Comparison of ENCODE assay signal across 21 mouse cellular contexts in the genomic region with DNA sequence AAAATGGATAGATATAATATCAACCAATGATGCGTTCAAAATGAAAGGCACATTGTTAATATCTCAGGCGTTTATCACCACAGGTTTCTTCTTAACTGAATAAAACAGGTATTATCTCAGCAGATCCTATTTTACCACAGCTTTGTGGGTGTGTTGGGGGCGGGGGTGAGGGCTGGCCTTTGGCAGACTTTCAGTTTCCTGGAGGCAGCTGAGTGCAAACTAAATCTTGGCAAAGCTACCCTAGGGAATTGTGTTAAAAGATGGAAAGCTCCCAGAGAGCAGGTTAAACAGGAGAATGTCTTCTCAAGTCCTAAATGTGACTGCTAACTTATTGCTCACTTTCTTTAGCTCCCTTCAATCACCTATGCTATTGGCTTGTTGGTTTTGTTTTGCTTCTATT.
A peak's percentile ranks its signal among the peaks of the same experiment; 100 is the strongest.
DNase-seq lines count a peak whose midpoint lies in the region; ATAC-seq and TF ChIP-seq lines count a peak whose summit lies in the region.
"Had no signal": no experiment of that assay in that cellular context is flagged by ENCODE, and none has a peak within 500 bp of the region (broad histone marks: within the 10 kb centered on the region; RNA-seq: fewer than 3 reads in every experiment).

No protein-coding gene starts in this region.

- no peak overlapping the region for H3K4me2 ChIP-seq in midbrain, postnatal 0 days (ENCODE audit: low read depth, low read length, poor library complexity, severe bottlenecking)
- H3K4me2 ChIP-seq in midbrain, embryonic 13.5 days (replicated peaks), result no peak overlapping the region
- H3K4me2 ChIP-seq: hindbrain, embryonic 12.5 days; stomach, embryonic 15.5 days had no signal

- H3K4me3 ChIP-seq in midbrain, postnatal 0 days (ENCODE audit: low read depth, low read length), result no peak overlapping the region
- no peak overlapping the region for H3K4me3 ChIP-seq in midbrain, embryonic 13.5 days (replicated peaks)
- H3K4me3 ChIP-seq: forebrain, embryonic 10.5 days; heart, embryonic 10.5 days; hindbrain, embryonic 12.5 days; stomach, embryonic 15.5 days had no signal

- no peaks in the 10 kb centered on the region for H3K4me1 ChIP-seq in midbrain, postnatal 0 days (ENCODE audit: insufficient read depth, low read length)
- no peaks in the 10 kb centered on the region for H3K4me1 ChIP-seq in midbrain, embryonic 13.5 days (replicated peaks)
- H3K4me1 ChIP-seq: forebrain, embryonic 10.5 days; heart, embryonic 10.5 days; hindbrain, embryonic 12.5 days; stomach, embryonic 15.5 days had no signal

- intact Hi-C loops in left cerebral cortex, postnatal 4 days (cut with DNase I), result no loop called here

- no peak for TF ChIP-seq CTCF in midbrain, postnatal 0 days (IDR thresholded peaks at IDR 0.05)

- DNase-seq in cerebellum, postnatal 10 days, result peak; percentile 34 to 46
- no peak for DNase-seq in cerebellum, adult 9-11 months
- peak; percentile 21 to 35 for DNase-seq in frontal cortex, postnatal 36 days (ENCODE audit: low spot score in 2 of 2)
- DNase-seq in frontal cortex, postnatal 14 days (ENCODE audit: low spot score in 2 of 2), result no peak
- peak; percentile 22 for DNase-seq in midbrain, postnatal 0 days (ENCODE audit: low spot score)
- DNase-seq in left cerebral cortex, postnatal 4 days, result peak; percentile 15
- DNase-seq in thymus, postnatal 0 days (ENCODE audit: low spot score), result no peak
- DNase-seq: adrenal gland, postnatal 36 days; cerebellum, adult 9-10 months; embryo, embryonic 11 days; liver; lung, postnatal 10 days; thymus, adult 2 months had no signal

- no peak overlapping the region for H3K27ac ChIP-seq in midbrain, postnatal 0 days (ENCODE audit: low read depth, low read length)
- no peak overlapping the region for H3K27ac ChIP-seq in midbrain, embryonic 13.5 days
- H3K27ac ChIP-seq: forebrain, embryonic 10.5 days; heart, embryonic 10.5 days; hindbrain, embryonic 12.5 days; stomach, embryonic 15.5 days had no signal

- H3K36me3 ChIP-seq in midbrain, postnatal 0 days (ENCODE audit: insufficient read depth, low read length), result no peaks in the 10 kb centered on the region
- no peaks in the 10 kb centered on the region for H3K36me3 ChIP-seq in midbrain, embryonic 13.5 days
- H3K36me3 ChIP-seq: forebrain, embryonic 10.5 days; G1E; heart, embryonic 10.5 days; hindbrain, embryonic 12.5 days; stomach, embryonic 15.5 days had no signal

- 40% methylated on average over 3 of the region's 3 CpGs for WGBS in midbrain, postnatal 0 days
- 50% methylated on average over 3 of the region's 3 CpGs for WGBS in midbrain, embryonic 13.5 days

- no peak overlapping the region for H3K9ac ChIP-seq in midbrain, postnatal 0 days (replicated peaks; ENCODE audit: low read length, poor library complexity, severe bottlenecking)
- H3K9ac ChIP-seq in midbrain, embryonic 13.5 days (replicated peaks), result no peak overlapping the region
- H3K9ac ChIP-seq: hindbrain, embryonic 12.5 days; stomach, embryonic 15.5 days had no signal

- H3K27me3 ChIP-seq in midbrain, postnatal 0 days (ENCODE audit: insufficient read depth, low read length), result no peaks in the 10 kb centered on the region
- no peaks in the 10 kb centered on the region for H3K27me3 ChIP-seq in midbrain, embryonic 13.5 days
- H3K27me3 ChIP-seq: hindbrain, embryonic 12.5 days; stomach, embryonic 15.5 days had no signal

- no peaks in the 10 kb centered on the region for H3K9me3 ChIP-seq in midbrain, postnatal 0 days (ENCODE audit: low read length)
- no peaks in the 10 kb centered on the region for H3K9me3 ChIP-seq in midbrain, embryonic 13.5 days
- H3K9me3 ChIP-seq: forebrain, embryonic 10.5 days; G1E; heart, embryonic 10.5 days; hindbrain, embryonic 12.5 days; stomach, embryonic 15.5 days had no signal

- ATAC-seq in midbrain, postnatal 0 days (ENCODE audit: low FRiP score), result no peak
- ATAC-seq in midbrain, embryonic 13.5 days, result no peak
- ATAC-seq: intestine, postnatal 0 days; midbrain, embryonic 16.5 days had no signal

Comparison
In these comparisons a context has a peak if more than half of its experiments do, and no peak if none do; other contexts are left out.
1. DNase-seq: peak in cerebellum, postnatal 10 days (2 of 2), frontal cortex, postnatal 36 days (2 of 2), midbrain, postnatal 0 days (single experiment) and left cerebral cortex, postnatal 4 days (single experiment); none in cerebellum, adult 9-11 months (single experiment), frontal cortex, postnatal 14 days (0 of 2) and thymus, postnatal 0 days (single experiment).